Mouse (Mus musculus) limb, embryonic 15.5 days (tissue): ENCODE measurements at regions not wholly inside any gene's neighbourhood (a gene's known extent, or its start where the extent isn't known, plus 50 kb on each side); places are given as distances from the start of the nearest gene placed in this dataset.

Source experiments
- ATAC-seq: fragments of 200-750 bp; cut with Nextera tagmentation; 2 replicates; pipeline ENCODE4 v1.8.0; 2017; ENCODE audit warnings: low read depth, moderate TSS enrichment; ENCODE audit not compliant: insufficient number of reproducible peaks, low FRiP score, low TSS enrichment
- H3K27ac ChIP-seq: fragments of 300-500 bp; sonication (generic); 2 replicates; pipeline ENCODE4 v1.5.1; 2015; ENCODE audit warnings: moderate library complexity, mild to moderate bottlenecking, inconsistent platforms
- H3K27me3 ChIP-seq: fragments of 300-500 bp; sonication (generic); 2 replicates; pipeline ENCODE4 v1.6.1; 2015; ENCODE audit warnings: inconsistent platforms
- H3K36me3 ChIP-seq: fragments of 300-500 bp; sonication (generic); 2 replicates; pipeline ENCODE4 v1.6.1; 2015; ENCODE audit warnings: inconsistent platforms
- H3K4me1 ChIP-seq: fragments of 300-500 bp; sonication (generic); 2 replicates; pipeline ENCODE4 v1.6.1; 2015; ENCODE audit warnings: inconsistent platforms
- H3K4me2 ChIP-seq: fragments of 300-500 bp; sonication (generic); 2 replicates; pipeline ENCODE4 v1.6.1; 2015; ENCODE audit warnings: mild to moderate bottlenecking, inconsistent platforms
- H3K4me3 ChIP-seq: fragments of 300-500 bp; sonication (generic); 2 replicates; pipeline ENCODE4 v1.5.1; 2015; ENCODE audit warnings: mild to moderate bottlenecking, inconsistent platforms
- H3K9ac ChIP-seq: fragments of 300-500 bp; sonication (generic); 2 replicates; pipeline ENCODE4 v1.6.1; 2015; ENCODE audit warnings: inconsistent platforms
- H3K9me3 ChIP-seq: fragments of 300-500 bp; sonication (generic); 2 replicates; pipeline ENCODE4 v1.6.1; 2016; ENCODE audit warnings: inconsistent platforms
- WGBS: fragments of 180-500 bp; shearing (Covaris S2); methylation state at CpG from one replicate; pipeline ENCODE4 v1.1.7; 2015; 5-methylcytosine and 5-hydroxymethylcytosine counted together

DNA sequence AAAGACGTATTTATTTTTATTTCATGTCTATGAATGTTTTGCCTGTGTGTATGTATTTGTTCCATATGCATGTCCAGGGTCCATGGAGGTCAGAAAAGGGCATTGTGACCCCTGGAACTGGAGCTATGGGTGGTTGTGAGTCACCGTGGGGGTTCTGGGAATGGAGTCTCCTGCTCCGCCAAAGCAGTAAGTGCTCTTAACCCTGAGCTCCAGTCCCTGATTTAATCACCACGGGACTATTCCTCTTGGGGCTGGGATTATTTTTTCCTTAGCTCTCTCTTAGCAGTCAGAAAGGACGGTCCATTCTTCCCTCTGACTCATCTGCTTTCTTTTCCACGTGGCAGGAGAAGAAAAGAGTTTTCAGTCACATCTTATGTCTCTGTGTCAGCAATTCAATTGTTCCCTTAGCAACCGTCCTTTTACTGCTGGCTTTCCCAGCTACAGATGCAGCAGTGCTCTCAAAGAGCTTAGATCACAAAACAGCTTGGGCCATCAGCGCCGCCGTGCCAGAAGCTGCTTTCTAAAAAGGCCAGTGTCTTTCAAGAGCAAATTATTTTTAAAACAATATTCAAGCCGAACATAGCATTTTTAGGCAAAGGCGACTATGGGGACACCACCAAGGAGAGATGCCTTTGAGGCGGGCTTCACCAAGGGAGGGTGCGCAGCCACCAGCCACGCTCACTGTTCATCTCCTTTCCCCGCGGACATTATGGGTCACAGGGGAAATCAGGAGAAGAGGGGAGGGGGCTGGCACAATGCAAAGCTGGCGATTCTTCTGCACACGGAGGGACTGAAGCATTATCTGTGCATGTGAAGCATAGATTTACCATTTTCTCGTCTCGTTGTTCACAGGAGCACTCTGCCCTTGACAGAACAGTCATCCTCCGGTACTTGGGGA, 110.8 kb downstream of the Map3k7 start:
- no peak overlapping the region for H3K9ac ChIP-seq
- WGBS: 19% methylated on average over 22 of the region's 22 CpGs
- peaks cover 6% of the 10 kb centered on the region for H3K4me1 ChIP-seq
- no peak for ATAC-seq
- no peaks in the 10 kb centered on the region for H3K9me3 ChIP-seq
- H3K36me3 ChIP-seq: no peaks in the 10 kb centered on the region
- H3K27me3 ChIP-seq: 0 out of 2 replicates have a peak, but pooled peaks cover 4% of the 10 kb centered on the region
- peak overlapping the region; percentile 15; the same call in 1 of the 2 replicates for H3K4me2 ChIP-seq
- H3K4me3 ChIP-seq: no peak overlapping the region
- H3K27ac ChIP-seq: no peak overlapping the region

DNA sequence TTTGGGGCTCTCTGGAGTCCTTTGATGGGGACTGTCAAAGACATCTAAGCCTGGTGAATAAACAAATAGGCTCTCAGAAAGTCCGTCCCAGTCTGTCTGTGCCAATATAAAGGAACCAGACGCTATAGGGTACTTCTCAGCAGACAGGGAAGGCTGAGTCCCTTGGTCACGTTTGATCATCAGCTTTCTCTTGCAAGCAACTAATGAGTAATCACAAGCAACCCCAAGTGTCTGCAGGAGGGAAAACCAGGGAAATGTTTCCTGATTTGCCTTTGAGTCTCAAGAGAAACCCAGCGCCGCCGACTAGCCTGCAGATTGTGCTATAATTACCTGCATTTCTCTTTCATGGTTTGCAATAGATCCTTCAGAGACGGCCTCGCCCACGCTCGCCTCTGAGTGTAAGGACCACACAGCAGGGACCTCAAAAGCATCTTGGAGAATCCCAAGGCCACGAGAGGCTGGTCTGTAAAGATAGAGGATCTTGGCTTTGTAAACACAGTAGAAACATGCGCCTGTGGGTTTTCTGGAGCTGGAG, 112.6 kb downstream of the Map3k7 start:
- H3K4me1 ChIP-seq: peaks cover 6% of the 10 kb centered on the region
- WGBS: 66% methylated on average over 12 of the region's 12 CpGs

DNA sequence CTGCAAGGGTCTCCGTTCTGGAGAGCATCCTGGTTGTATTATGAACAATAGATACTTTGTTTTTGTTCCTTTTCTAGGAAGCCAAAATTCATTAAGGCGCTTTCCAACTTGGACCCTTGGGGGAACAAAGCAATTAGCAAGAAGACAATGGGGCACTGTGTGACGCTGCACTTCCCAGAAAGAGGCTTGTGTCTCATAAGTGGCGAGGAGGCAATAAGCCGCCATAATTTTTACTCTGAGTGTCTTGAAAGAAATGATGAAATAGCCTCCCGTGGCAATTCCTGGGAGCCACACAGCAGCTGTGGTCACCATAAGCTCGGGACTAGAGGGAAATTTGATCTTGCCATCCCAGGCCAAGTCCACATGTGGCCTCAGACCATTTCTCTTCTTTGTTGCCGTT, 119.6 kb downstream of the Map3k7 start:
- no peak overlapping the region for H3K4me3 ChIP-seq
- no peak for ATAC-seq
- H3K36me3 ChIP-seq: no peaks in the 10 kb centered on the region
- H3K27ac ChIP-seq: no peak overlapping the region
- no peaks in the 10 kb centered on the region for H3K27me3 ChIP-seq
- WGBS: 54% methylated on average over 8 of the region's 8 CpGs
- H3K9me3 ChIP-seq: no peaks in the 10 kb centered on the region
- H3K9ac ChIP-seq: no peak overlapping the region
- H3K4me2 ChIP-seq: no peak overlapping the region
- H3K4me1 ChIP-seq: no peaks in the 10 kb centered on the region

More for the DNA sequence above, 112.6 kb downstream of the Map3k7 start:
- Histone ChIP-seq H3K4me2 (no peak overlapping the region), H3K9me3 (no peaks in the 10 kb centered on the region), H3K36me3 (no peaks in the 10 kb centered on the region), H3K27ac (no peak overlapping the region), H3K27me3 (0 out of 2 replicates have a peak, but pooled peaks cover 4% of the 10 kb centered on the region), H3K9ac (no peak overlapping the region), H3K4me3 (no peak overlapping the region)
- ATAC-seq: no peak

DNA sequence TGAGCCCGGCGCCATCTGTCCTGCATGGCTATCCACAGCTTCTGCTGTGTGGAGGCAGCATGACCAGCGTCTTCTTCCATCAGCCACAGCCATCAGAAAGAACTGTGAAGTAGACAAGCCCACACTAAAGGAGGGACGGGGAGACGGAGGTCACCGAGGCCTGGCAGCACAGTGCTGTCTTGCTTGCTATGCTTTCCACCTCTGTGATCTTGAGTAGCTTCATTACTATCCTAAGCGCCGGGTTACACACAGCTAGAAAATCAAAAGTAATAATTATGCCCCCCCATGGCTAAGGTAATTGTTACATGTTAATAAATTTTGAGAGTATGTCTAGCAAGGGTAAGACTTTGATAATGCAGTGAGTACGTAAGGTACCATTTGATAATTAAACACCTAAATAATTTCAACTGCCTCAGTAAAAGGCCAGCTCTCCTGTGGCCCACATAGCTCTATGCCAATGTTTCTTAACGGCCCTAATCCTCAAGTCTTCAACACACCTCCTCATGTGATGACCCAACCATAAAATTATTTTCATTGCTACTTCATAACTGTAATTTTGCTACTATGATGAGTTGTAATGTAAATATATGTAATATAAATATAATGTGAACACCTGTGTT, 120.5 kb downstream of the Map3k7 start:
- Histone ChIP-seq H3K27ac (no peak overlapping the region), H3K9ac (no peak overlapping the region), H3K27me3 (no peaks in the 10 kb centered on the region), H3K4me2 (no peak overlapping the region), H3K4me3 (no peak overlapping the region), H3K4me1 (no peaks in the 10 kb centered on the region), H3K36me3 (no peaks in the 10 kb centered on the region), H3K9me3 (no peaks in the 10 kb centered on the region)
- no peak for ATAC-seq
- 88% methylated on average over 10 of the region's 10 CpGs for WGBS

DNA sequence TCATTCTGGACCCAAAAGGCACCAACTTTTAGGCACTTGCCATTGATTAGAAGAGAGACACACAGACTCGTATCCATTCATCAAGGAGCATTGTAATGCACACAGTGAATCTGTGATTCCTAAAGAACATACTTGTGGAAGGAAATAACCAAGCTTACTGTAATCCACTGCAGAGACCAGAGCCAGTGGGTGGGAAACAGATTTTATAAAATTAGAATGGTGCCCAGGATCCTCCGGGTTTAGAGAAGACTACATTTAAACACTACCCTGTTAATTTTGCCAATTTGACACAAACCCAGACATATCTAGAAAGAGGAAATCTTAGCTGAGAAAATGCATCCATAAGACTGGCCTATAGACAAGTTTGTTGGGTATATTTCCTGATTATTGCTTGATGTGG, 121.1 kb downstream of the Map3k7 start:
- Histone ChIP-seq H3K27me3 (no peaks in the 10 kb centered on the region), H3K4me1 (no peaks in the 10 kb centered on the region), H3K27ac (no peak overlapping the region), H3K9ac (no peak overlapping the region), H3K36me3 (no peaks in the 10 kb centered on the region), H3K4me2 (no peak overlapping the region), H3K9me3 (no peaks in the 10 kb centered on the region), H3K4me3 (no peak overlapping the region)
- 92% methylated on average over 2 of the region's 2 CpGs for WGBS
- ATAC-seq: no peak

DNA sequence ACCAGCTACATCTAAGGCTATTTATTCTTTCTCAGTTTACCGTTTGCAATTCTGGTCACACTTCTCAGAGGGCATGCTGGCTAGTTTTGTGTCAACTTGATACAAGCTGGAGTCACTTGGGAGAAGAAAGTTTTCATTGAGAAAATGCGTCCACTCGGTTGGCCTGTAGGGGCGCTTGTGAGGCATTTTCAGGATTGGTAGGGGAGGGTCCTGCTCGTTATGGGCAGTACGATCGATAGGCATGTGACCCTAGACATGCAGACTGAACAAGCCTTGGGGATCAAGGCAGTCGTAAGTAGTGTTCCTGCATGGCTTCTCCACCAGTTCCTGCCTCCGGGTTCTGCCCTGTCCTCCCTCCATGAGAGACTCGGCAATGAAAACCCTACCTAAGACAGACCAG, 127.2 kb downstream of the Map3k7 start:
- no peaks in the 10 kb centered on the region for H3K27me3 ChIP-seq
- H3K27ac ChIP-seq: no peak overlapping the region
- no peak overlapping the region for H3K4me2 ChIP-seq
- H3K4me1 ChIP-seq: no peaks in the 10 kb centered on the region
- H3K9ac ChIP-seq: no peak overlapping the region
- WGBS: 84% methylated on average over 10 of the region's 10 CpGs
- no peaks in the 10 kb centered on the region for H3K9me3 ChIP-seq
- no peak overlapping the region for H3K4me3 ChIP-seq
- ATAC-seq: no peak
- no peaks in the 10 kb centered on the region for H3K36me3 ChIP-seq

DNA sequence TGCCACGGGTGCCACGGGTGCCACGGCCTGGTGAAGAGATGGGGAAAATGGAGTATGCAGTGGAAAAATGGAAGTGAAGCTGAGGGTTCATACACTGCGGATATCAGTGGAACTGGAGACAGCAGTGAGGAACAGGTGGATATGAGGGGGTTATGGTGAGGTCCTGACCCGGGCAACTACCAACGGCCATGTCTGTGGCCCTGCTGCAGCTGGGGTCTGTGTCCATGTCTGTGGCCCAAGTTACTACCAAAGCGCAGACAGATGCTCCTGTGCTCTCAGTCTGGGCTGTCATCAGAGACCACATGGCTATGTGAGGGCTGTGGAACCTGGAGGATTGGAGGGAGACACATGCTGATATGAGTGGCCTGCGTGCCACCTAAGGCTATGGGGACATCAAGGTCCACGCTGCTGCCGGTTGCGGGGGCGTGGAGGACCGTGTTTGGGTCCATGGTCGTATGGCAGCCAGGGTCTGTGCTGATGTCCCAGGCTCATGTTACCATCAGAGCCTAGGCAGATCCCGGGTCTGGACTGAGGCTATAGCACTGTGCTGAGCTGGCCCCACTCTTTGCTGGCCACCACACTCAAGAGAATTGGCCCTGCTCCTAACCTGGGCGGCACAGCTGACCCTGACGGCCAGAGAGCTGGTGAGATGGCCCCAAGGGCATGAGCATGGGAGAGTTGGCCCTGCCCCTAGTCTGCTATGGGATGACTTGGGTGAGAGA, 128.6 kb downstream of the Map3k7 start:
- H3K36me3 ChIP-seq: no peaks in the 10 kb centered on the region
- no peaks in the 10 kb centered on the region for H3K27me3 ChIP-seq
- H3K9me3 ChIP-seq: no peaks in the 10 kb centered on the region
- H3K9ac ChIP-seq: no peak overlapping the region
- ATAC-seq: no peak
- no peak overlapping the region for H3K27ac ChIP-seq
- WGBS: 88% methylated on average over 17 of the region's 17 CpGs
- H3K4me3 ChIP-seq: no peak overlapping the region
- H3K4me1 ChIP-seq: no peaks in the 10 kb centered on the region
- no peak overlapping the region for H3K4me2 ChIP-seq

DNA sequence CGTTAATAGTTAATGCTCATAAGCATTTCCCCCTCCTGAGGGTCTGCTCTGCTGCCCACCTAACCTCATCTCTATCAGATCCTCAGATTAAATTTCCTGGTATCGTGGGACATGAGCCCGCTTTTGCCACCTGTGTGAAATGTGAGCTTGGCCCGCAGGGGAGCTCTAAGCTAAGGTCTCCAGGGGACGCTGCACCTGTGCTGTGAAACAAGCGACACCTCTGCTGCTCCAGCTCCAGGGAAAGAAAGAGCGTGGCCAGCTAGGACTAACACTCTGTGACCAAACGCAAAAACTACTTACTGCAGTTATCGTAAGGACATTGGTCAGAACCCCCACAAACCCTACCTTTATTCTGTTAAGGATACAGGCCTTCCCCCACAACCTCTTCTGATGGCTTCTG, 134.3 kb downstream of the Map3k7 start:
- no peaks in the 10 kb centered on the region for H3K36me3 ChIP-seq
- ATAC-seq: no peak
- no peak overlapping the region for H3K4me3 ChIP-seq
- 44% methylated on average over 9 of the region's 9 CpGs for WGBS
- H3K4me1 ChIP-seq: no peaks in the 10 kb centered on the region
- no peaks in the 10 kb centered on the region for H3K9me3 ChIP-seq
- no peak overlapping the region for H3K27ac ChIP-seq
- no peak overlapping the region for H3K4me2 ChIP-seq
- no peak overlapping the region for H3K9ac ChIP-seq
- no peaks in the 10 kb centered on the region for H3K27me3 ChIP-seq

DNA sequence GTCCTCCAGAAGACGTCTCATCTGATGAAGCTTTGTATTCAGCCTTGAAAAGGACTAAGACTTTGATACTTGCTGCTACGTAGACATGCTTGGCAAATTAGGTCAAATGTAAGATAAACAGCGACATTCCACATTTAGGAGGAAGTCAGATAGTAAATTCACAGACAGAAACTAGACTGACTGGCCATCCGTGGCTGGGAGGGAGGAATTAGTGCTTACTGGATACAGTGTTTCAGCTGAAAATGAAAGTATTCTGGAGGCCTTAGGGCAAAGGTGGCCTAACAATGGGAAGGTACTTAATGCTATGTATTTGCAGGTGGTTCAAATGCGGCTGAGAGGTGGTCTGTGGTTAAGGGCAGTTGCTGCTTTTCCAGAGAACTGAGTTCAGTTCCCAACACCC, 137.1 kb downstream of the Map3k7 start:
- Histone ChIP-seq H3K4me1 (no peaks in the 10 kb centered on the region), H3K27ac (no peak overlapping the region), H3K9me3 (no peaks in the 10 kb centered on the region), H3K4me2 (no peak overlapping the region), H3K36me3 (no peaks in the 10 kb centered on the region), H3K27me3 (no peaks in the 10 kb centered on the region), H3K4me3 (no peak overlapping the region), H3K9ac (no peak overlapping the region)
- 67% methylated on average over 5 of the region's 5 CpGs for WGBS
- ATAC-seq: no peak

DNA sequence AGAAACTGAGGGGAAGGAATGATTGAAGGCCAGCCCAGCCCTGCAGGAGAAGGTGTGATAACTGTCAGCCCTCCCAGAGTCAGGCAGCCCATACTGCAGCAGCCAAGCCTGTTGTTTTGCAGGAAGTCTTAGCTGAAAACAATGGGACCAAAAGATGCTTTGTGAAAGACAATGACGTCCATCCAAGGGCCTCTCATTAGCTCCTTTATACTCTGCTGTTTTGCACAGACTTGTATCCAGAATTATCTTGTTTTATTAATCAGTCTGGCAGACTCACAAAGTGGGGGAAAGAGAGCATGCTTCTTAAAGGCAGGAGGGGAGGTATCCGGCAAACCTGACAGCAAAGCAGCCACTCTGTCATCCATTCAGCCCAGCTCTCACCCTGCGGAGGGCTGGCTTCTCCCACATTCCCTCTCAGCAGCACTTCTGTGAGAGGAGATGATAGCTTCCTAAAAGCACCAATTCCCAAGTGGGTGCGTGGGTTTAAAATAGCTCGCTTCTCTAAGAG, 131.9 kb upstream of the Bach2 start:
- Histone ChIP-seq H3K36me3 (no peaks in the 10 kb centered on the region), H3K4me2 (no peak overlapping the region), H3K27me3 (no peaks in the 10 kb centered on the region), H3K4me1 (no peaks in the 10 kb centered on the region), H3K9me3 (no peaks in the 10 kb centered on the region), H3K27ac (no peak overlapping the region), H3K4me3 (no peak overlapping the region), H3K9ac (no peak overlapping the region)
- WGBS: 27% methylated on average over 5 of the region's 5 CpGs
- no peak for ATAC-seq

DNA sequence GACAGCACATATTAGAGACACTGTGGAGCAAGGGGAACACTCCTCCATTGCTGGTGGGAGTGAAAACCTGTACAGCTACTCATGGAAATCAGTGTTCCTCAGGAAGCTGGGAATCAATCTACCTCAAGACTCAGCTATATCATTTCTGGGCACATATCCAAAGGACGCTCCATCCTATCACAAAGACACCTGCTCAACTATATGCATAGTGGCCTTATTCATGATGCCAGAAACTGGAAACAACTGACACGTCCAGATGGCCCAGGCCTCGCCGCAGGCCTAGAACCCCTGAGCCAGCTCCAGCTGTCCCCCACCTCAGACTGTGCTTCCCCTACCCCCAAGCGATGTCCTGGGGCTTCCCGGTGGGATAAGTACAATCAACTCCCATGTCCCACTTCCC, 116.3 kb upstream of the Bach2 start:
- Histone ChIP-seq H3K27ac (no peak overlapping the region), H3K9ac (no peak overlapping the region), H3K4me2 (no peak overlapping the region), H3K4me3 (no peak overlapping the region), H3K9me3 (no peaks in the 10 kb centered on the region), H3K4me1 (no peaks in the 10 kb centered on the region), H3K27me3 (no peaks in the 10 kb centered on the region), H3K36me3 (no peaks in the 10 kb centered on the region)
- ATAC-seq: no peak
- 88% methylated on average over 6 of the region's 6 CpGs for WGBS

DNA sequence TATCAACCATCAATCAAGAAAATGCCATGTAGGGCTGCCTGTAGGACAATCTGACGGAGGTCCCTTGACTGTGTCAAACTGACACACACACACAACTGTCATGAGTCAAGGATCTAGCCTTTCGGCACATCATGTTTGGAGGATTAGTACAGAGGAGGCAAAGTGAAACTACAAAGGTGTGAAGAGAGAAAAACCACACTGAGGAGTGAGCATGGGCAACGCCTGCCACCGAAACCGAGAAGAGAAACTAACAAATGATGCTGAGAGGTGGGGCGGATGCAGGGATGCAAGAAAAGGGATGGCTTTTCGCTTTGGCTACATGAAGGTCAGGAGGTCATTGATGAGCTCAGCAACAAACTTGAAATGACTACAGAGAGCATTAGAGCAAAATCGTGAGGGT, 111.8 kb upstream of the Bach2 start:
- no peaks in the 10 kb centered on the region for H3K4me1 ChIP-seq
- H3K9me3 ChIP-seq: no peaks in the 10 kb centered on the region
- H3K4me3 ChIP-seq: no peak overlapping the region
- no peak overlapping the region for H3K4me2 ChIP-seq
- no peaks in the 10 kb centered on the region for H3K36me3 ChIP-seq
- H3K27me3 ChIP-seq: no peaks in the 10 kb centered on the region
- WGBS: 85% methylated on average over 8 of the region's 8 CpGs
- ATAC-seq: no peak
- H3K27ac ChIP-seq: no peak overlapping the region
- no peak overlapping the region for H3K9ac ChIP-seq
